Mouse (Mus musculus): ENCODE data around the gene Vsig10. TPM values are rescaled to one million over a fixed set of nuclear protein-coding genes. Genes with fewer than 3 reads are reported as not detected.
"Not testable (repeated sequence)": the region's sequence is repeated elsewhere in the genome, so short reads cannot be mapped to it uniquely, and the experiment has no call there.

Gene Vsig10
- polyA plus RNA-seq, 1 experiment from 2014 or later, result 1.4 TPM

- no peaks in the 10 kb centered on the region for H3K27me3 ChIP-seq
- H3K36me3 ChIP-seq, result no peaks in the 10 kb centered on the region
- H3K9ac ChIP-seq (replicated peaks), result no peak overlapping the region
- WGBS, result 91% methylated on average over 2 of the region's 2 CpGs
- no peak overlapping the region for H3K4me2 ChIP-seq (replicated peaks)
- H3K27ac ChIP-seq (replicated peaks), result no peak overlapping the region
- H3K4me3 ChIP-seq, result no peak overlapping the region
- no peaks in the 10 kb centered on the region for H3K4me1 ChIP-seq
- no peak for ATAC-seq (replicated peaks)
- H3K9me3 ChIP-seq, result no peaks in the 10 kb centered on the region
Measured at GRCm38 (mm10) chr5:117306826-117307225, 12.1 kb upstream of the Vsig10 start.

DNA sequence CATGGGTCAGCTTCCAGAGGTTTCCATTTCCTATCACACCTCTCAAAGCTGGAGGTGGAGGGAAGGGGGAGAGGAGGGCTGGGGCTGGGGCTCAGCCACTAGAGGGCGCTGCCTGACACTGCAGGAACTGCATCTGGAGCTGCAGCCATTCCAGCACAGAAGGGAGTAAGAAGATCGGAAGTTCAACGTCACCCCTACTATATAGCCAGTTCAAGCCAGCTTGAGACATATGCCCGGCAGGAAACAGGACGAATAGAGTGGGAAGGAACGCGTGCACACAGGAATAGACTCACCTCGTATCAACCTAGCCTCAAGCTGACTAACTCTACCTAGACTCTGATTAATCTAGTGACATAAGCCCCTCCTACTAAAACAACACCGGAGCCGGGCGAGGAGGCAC is 11.2 kb upstream of the Vsig10 start:
- no peak for ATAC-seq (replicated peaks)
- Histone ChIP-seq H3K9me3 (no peaks in the 10 kb centered on the region), H3K4me1 (no peaks in the 10 kb centered on the region), H3K4me2 (replicated peaks) (no peak overlapping the region), H3K9ac (replicated peaks) (no peak overlapping the region), H3K4me3 (no peak overlapping the region), H3K27me3 (no peaks in the 10 kb centered on the region), H3K27ac (replicated peaks) (no peak overlapping the region), H3K36me3 (no peaks in the 10 kb centered on the region)
- 41% methylated on average over 11 of the region's 11 CpGs for WGBS

GRCm38 (mm10) chr5:117313420-117313819 is 5.5 kb upstream of the Vsig10 start:
- Histone ChIP-seq H3K36me3 (no peaks in the 10 kb centered on the region), H3K4me2 (replicated peaks) (no peak overlapping the region), H3K27me3 (no peaks in the 10 kb centered on the region), H3K4me1 (peaks cover 12% of the 10 kb centered on the region), H3K4me3 (no peak overlapping the region), H3K27ac (replicated peaks) (no peak overlapping the region), H3K9me3 (no peaks in the 10 kb centered on the region), H3K9ac (replicated peaks) (no peak overlapping the region)
- ATAC-seq (replicated peaks), result no peak
- 35% methylated on average over 14 of the region's 14 CpGs for WGBS

GRCm38 (mm10) chr5:117313909-117314308 is 5.0 kb upstream of the Vsig10 start:
- H3K9me3 ChIP-seq, result no peaks in the 10 kb centered on the region
- H3K27me3 ChIP-seq, result no peaks in the 10 kb centered on the region
- H3K4me3 ChIP-seq, result no peak overlapping the region
- no peak for ATAC-seq (replicated peaks)
- H3K4me1 ChIP-seq, result peaks cover 14% of the 10 kb centered on the region
- H3K9ac ChIP-seq (replicated peaks), result no peak overlapping the region
- no peak overlapping the region for H3K4me2 ChIP-seq (replicated peaks)
- WGBS, result 45% methylated on average over 10 of the region's 10 CpGs
- no peaks in the 10 kb centered on the region for H3K36me3 ChIP-seq
- no peak overlapping the region for H3K27ac ChIP-seq (replicated peaks)

- Histone ChIP-seq H3K36me3 (no peaks in the 10 kb centered on the region), H3K4me3 (no peak overlapping the region), H3K9me3 (no peaks in the 10 kb centered on the region), H3K9ac (replicated peaks) (no peak overlapping the region), H3K27me3 (no peaks in the 10 kb centered on the region), H3K4me2 (replicated peaks) (0 out of 2 replicates have a peak overlapping the region, but pooled peaks have one; percentile 0), H3K27ac (replicated peaks) (no peak overlapping the region), H3K4me1 (peaks cover 23% of the 10 kb centered on the region)
- no peak for ATAC-seq (replicated peaks)
- 13% methylated on average over 9 of the region's 9 CpGs for WGBS
Measured at GRCm38 (mm10) chr5:117314587-117315428, 4.1 kb upstream of the Vsig10 start.

DNA sequence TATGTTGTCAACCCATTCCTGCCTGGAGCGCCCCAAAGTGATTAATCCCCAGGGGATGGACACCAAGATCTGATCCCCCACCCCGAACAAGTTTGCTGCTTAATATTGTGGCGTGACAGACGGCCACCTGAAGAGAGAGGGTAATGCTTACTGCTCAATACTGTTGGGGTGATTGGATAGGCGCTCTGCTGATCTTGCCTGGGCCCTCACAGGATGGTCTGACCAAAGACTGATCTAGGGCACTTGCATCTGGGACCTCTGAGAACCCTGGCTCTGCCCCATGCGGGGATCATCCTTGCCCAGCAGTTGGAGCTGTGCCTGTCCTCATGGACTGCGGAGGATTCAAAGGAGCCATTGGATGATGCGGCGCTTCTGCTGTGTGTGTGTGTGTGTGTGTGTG is 4.9 kb downstream of the Vsig10 start:
- no peaks in the 10 kb centered on the region for H3K9me3 ChIP-seq
- no peaks in the 10 kb centered on the region for H3K36me3 ChIP-seq
- no peak overlapping the region for H3K4me2 ChIP-seq (replicated peaks)
- no peak for ATAC-seq (replicated peaks)
- H3K9ac ChIP-seq (replicated peaks), result no peak overlapping the region
- H3K27me3 ChIP-seq, result peaks cover 5% of the 10 kb centered on the region; the same call in 1 of the 2 replicates
- 83% methylated on average over 9 of the region's 9 CpGs for WGBS
- H3K4me3 ChIP-seq, result no peak overlapping the region
- H3K4me1 ChIP-seq, result peaks cover 13% of the 10 kb centered on the region
- H3K27ac ChIP-seq (replicated peaks), result no peak overlapping the region

GRCm38 (mm10) chr5:117326408-117326807 is 7.5 kb downstream of the Vsig10 start:
- no peak overlapping the region for H3K9ac ChIP-seq (replicated peaks)
- no peak overlapping the region for H3K27ac ChIP-seq (replicated peaks)
- H3K27me3 ChIP-seq, result no peaks in the 10 kb centered on the region
- WGBS, result 74% methylated on average over 6 of the region's 6 CpGs
- H3K36me3 ChIP-seq, result no peaks in the 10 kb centered on the region
- H3K9me3 ChIP-seq, result no peaks in the 10 kb centered on the region
- no peak overlapping the region for H3K4me2 ChIP-seq (replicated peaks)
- H3K4me1 ChIP-seq, result no peaks in the 10 kb centered on the region
- H3K4me3 ChIP-seq, result no peak overlapping the region
- ATAC-seq (replicated peaks), result no peak

- ATAC-seq (replicated peaks), result no peak
- Histone ChIP-seq H3K4me1 (no peaks in the 10 kb centered on the region), H3K9me3 (no peaks in the 10 kb centered on the region), H3K27me3 (no peaks in the 10 kb centered on the region), H3K4me2 (replicated peaks) (no peak overlapping the region), H3K9ac (replicated peaks) (no peak overlapping the region), H3K27ac (replicated peaks) (no peak overlapping the region), H3K36me3 (no peaks in the 10 kb centered on the region), H3K4me3 (no peak overlapping the region)
- 88% methylated on average over 7 of the region's 7 CpGs for WGBS
Measured at GRCm38 (mm10) chr5:117330457-117330856, 11.6 kb downstream of the Vsig10 start.

DNA sequence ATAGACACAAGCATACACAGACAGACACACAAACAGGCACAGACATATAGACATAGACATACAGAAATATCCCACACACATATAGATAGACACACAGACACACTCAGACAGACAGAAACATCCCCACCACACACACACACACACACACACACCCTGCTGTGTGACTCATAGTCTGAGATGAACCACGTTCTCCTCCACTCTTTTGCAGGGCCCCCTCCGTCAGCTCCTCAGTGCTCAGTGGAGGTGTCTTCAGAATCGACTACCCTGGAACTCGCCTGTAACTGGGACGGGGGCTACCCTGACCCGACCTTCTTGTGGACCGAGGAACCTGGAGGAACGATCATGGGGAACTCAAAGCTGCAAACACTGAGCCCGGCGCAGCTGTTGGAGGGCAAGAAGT is 19.1 kb downstream of the Vsig10 start:
- Histone ChIP-seq H3K9ac (replicated peaks) (no peak overlapping the region), H3K4me3 (no peak overlapping the region), H3K27ac (replicated peaks) (no peak overlapping the region), H3K27me3 (no peaks in the 10 kb centered on the region), H3K4me1 (no peaks in the 10 kb centered on the region), H3K36me3 (no peaks in the 10 kb centered on the region), H3K4me2 (replicated peaks) (no peak overlapping the region), H3K9me3 (no peaks in the 10 kb centered on the region)
- ATAC-seq (replicated peaks), result no peak
- WGBS, result 87% methylated on average over 10 of the region's 10 CpGs

DNA sequence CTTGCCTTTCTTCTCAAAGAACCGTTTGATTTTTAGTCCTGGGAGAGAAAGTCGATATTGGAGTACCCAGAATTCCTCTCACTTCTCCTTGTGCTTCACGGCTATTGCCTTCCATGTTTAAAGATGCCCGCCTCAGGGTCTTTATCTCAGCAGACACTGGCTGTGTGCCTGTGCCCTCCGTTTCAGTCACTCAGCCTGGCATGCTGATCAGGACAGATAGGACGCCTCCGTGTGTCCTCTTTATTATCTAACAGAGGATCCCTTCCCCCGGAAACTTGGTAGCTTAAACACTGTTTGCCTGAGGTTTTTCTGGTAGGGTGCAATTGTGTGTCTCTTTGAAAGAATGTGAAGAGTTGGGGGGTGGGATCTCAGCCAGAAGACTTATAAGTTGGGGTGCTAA is 19.6 kb downstream of the Vsig10 start:
- Histone ChIP-seq H3K4me1 (no peaks in the 10 kb centered on the region), H3K36me3 (no peaks in the 10 kb centered on the region), H3K4me2 (replicated peaks) (no peak overlapping the region), H3K4me3 (no peak overlapping the region), H3K27me3 (no peaks in the 10 kb centered on the region), H3K27ac (replicated peaks) (no peak overlapping the region), H3K9me3 (no peaks in the 10 kb centered on the region), H3K9ac (replicated peaks) (no peak overlapping the region)
- 85% methylated on average over 8 of the region's 8 CpGs for WGBS
- no peak for ATAC-seq (replicated peaks)

GRCm38 (mm10) chr5:117340081-117340480 is 21.2 kb downstream of the Vsig10 start:
- Histone ChIP-seq H3K27me3 (no peaks in the 10 kb centered on the region), H3K27ac (replicated peaks) (no peak overlapping the region), H3K9me3 (no peaks in the 10 kb centered on the region), H3K4me1 (no peaks in the 10 kb centered on the region), H3K4me3 (no peak overlapping the region), H3K4me2 (replicated peaks) (no peak overlapping the region), H3K9ac (replicated peaks) (no peak overlapping the region), H3K36me3 (no peaks in the 10 kb centered on the region)
- 87% methylated on average over 6 of the region's 6 CpGs for WGBS
- no peak for ATAC-seq (replicated peaks)

DNA sequence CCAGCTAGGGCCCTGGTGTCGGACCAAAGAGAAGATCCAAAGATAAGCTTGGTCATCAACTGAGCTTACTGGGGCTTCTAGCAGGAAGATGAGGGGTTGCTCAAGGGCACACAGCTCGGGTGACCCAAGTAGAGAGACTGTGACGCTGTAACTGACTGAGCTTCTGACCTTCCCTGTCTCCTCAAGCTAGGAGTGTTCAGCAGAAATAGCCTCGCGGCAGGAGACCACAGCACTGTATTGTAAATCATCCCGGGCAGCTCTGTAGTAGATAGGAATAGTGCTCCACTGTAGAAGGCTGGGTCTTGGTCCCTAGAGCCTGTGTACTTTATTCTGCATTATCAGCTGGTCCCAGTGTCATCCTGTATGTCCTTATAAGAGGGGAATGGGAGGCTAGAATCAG is 23.0 kb downstream of the Vsig10 start:
- WGBS, result 89% methylated on average over 6 of the region's 6 CpGs
- Histone ChIP-seq H3K36me3 (no peaks in the 10 kb centered on the region), H3K27ac (replicated peaks) (no peak overlapping the region), H3K4me1 (no peaks in the 10 kb centered on the region), H3K9me3 (no peaks in the 10 kb centered on the region), H3K27me3 (no peaks in the 10 kb centered on the region), H3K9ac (replicated peaks) (no peak overlapping the region), H3K4me3 (no peak overlapping the region), H3K4me2 (replicated peaks) (no peak overlapping the region)
- ATAC-seq (replicated peaks), result no peak

DNA sequence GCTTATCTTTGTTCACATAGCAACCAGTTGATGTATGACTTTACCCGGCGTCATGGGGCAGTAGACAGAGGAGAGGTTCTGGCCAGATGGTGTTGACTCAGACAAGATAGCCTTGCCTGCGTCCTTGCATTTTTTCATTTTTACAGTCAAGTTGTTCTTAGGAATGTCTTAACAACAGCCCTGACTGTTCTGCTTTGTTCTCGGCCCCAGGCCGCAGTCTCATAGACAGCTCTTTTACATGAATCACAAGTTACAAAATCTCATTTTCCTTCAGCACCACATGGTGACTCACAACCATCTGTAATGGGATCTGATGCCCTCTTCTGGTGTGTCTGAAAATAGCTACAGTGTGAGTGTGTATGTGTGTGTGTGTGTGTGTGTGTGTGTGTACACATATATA is 25.6 kb downstream of the Vsig10 start:
- H3K4me2 ChIP-seq (replicated peaks); H3K9me3 ChIP-seq; ATAC-seq (replicated peaks); H3K4me3 ChIP-seq; H3K36me3 ChIP-seq; H3K4me1 ChIP-seq; H3K27me3 ChIP-seq; H3K27ac ChIP-seq (replicated peaks); H3K9ac ChIP-seq (replicated peaks): not testable (repeated sequence)
- WGBS, result 89% methylated on average over 5 of the region's 5 CpGs

Data from forebrain, embryonic 15.5 days (tissue).